Mouse (Mus musculus) lung, postnatal 0 days (tissue): ENCODE results near the gene Enah. TPM values are rescaled to one million over a fixed set of nuclear protein-coding genes. Genes with fewer than 3 reads are reported as not detected.

Experiments used
- ATAC-seq: fragments of 200-750 bp; cut with Nextera tagmentation; 2 replicates; pipeline ENCODE4 v1.8.0; 2017; ENCODE audit warnings: moderate library complexity
- DNase-seq: peaks from one replicate; pipeline ENCODE4 v3.0.0-alpha.2; 2016; ENCODE audit warnings: low spot score
- H3K27ac ChIP-seq: fragments of 300-500 bp; sonication (generic); 2 replicates; pipeline ENCODE4 v1.5.1; 2014; ENCODE audit warnings: antibody characterized with exemption, mild to moderate bottlenecking, low read length, mixed read lengths
- H3K27me3 ChIP-seq: fragments of 300-500 bp; sonication (generic); replicated peaks from 2 replicates; pipeline ENCODE4 v1.6.1; 2014; ENCODE audit warnings: low read length, mixed read lengths; ENCODE audit not compliant: insufficient read depth
- H3K36me3 ChIP-seq: fragments of 300-500 bp; sonication (generic); 2 replicates; pipeline ENCODE4 v1.6.1; 2014; ENCODE audit warnings: low read length, mixed read lengths; ENCODE audit not compliant: insufficient read depth
- H3K4me1 ChIP-seq: fragments of 300-500 bp; sonication (generic); 2 replicates; pipeline ENCODE4 v1.6.1; 2014; ENCODE audit warnings: antibody characterized with exemption, low read depth, low read length, mixed read lengths; ENCODE audit not compliant: insufficient read depth
- H3K4me2 ChIP-seq: fragments of 300-500 bp; sonication (generic); replicated peaks from 2 replicates; pipeline ENCODE4 v1.6.1; 2014; ENCODE audit warnings: low read depth, mild to moderate bottlenecking, low read length, moderate library complexity, mixed read lengths
- H3K4me3 ChIP-seq: fragments of 300-500 bp; sonication (generic); 2 replicates; pipeline ENCODE4 v1.5.1; 2014; ENCODE audit warnings: low read depth, low read length
- H3K9ac ChIP-seq: fragments of 300-500 bp; sonication (generic); replicated peaks from 2 replicates; pipeline ENCODE4 v1.6.1; 2014; ENCODE audit warnings: low read depth, mild to moderate bottlenecking
- H3K9me3 ChIP-seq: fragments of 300-500 bp; sonication (generic); 2 replicates; pipeline ENCODE4 v1.6.1; 2016; ENCODE audit warnings: low read length, mixed read lengths
- CTCF ChIP-seq: IDR thresholded peaks from 2 replicates; pipeline ENCODE4 v1.5.1; 2016; ENCODE audit warnings: antibody characterized with exemption, mild to moderate bottlenecking
- EP300 ChIP-seq: IDR thresholded peaks from 2 replicates; pipeline ENCODE4 v1.6.1; 2016; ENCODE audit warnings: antibody characterized with exemption, mild to moderate bottlenecking, control low read depth
- WGBS: fragments of 180-500 bp; shearing (Covaris S2); extraction: QIAGEN DNeasy Blood & Tissue Kit; methylation state at CpG from one replicate; pipeline ENCODE4 v1.1.7; 2014; 5-methylcytosine and 5-hydroxymethylcytosine counted together
- polyA plus RNA-seq: library from polyadenylated mRNA; unstranded; fragments of >200 nt; fragmentation: Nextera tagmentation; extraction: Ambion mirVana; gene quantifications from 2 replicates; pipeline ENCODE4 v1.2.1, GENCODE M21; 2015

The Enah gene
- polyA plus RNA-seq, 1 experiment from 2014 or later: 8.9 TPM

DNA sequence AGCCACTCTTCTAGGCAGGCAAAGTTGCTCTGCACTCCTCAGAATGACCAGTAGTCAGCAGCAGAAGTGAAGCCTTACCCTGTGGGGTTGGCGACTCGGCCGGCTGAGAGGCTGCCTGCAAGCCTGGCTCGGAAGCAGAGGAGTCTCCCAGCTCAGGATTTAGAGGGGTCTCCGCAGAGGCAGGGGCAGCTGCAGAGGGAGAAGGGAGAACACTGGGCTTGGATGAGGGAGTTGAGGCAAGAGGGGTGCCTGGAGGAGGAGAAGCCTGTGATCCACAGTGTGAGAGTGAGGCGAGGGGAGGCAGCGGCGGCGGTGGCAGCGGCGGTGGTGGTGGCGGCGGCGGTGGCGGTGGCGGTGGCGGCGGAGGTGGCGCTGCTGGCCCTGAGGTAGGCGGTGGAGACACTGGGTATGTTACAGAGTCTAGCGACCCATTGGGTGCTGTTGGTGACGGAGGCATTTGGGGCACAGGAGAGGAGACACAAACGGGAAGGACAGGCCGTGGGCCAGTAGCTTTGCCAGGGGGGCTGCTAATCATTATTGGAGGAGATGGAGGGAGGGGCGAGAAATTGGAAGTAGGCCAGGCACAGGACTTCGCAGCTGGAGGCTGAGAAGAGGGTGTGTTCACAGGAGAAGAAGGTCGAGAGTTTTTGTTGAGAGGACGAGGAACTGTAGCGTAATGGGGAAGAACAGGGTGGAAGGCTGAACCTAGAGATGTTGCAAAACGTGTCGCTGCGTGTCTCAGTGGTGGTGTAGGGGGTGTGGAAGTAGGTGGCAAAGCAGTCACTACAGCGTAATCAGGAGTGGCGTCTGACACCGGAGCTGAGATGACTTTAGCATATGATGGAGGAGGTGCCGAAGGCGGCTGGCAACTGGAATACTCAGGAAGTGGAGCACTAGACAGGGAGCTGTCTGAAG, 98.0 kb downstream of the Enah start:
- H3K4me3 ChIP-seq: no peak overlapping the region
- ATAC-seq (peak; percentile 53), DNase-seq (peak; percentile 21)
- no peak overlapping the region for H3K9ac ChIP-seq
- H3K27ac ChIP-seq: no peak overlapping the region
- WGBS: 65% methylated on average over 29 of the region's 37 CpGs
- H3K27me3 ChIP-seq: no peaks in the 10 kb centered on the region
- no peaks in the 10 kb centered on the region for H3K9me3 ChIP-seq
- TF ChIP-seq EP300 (no peak), CTCF (peak; percentile 53)
- no peaks in the 10 kb centered on the region for H3K36me3 ChIP-seq
- H3K4me1 ChIP-seq: no peaks in the 10 kb centered on the region
- H3K4me2 ChIP-seq: no peak overlapping the region

DNA sequence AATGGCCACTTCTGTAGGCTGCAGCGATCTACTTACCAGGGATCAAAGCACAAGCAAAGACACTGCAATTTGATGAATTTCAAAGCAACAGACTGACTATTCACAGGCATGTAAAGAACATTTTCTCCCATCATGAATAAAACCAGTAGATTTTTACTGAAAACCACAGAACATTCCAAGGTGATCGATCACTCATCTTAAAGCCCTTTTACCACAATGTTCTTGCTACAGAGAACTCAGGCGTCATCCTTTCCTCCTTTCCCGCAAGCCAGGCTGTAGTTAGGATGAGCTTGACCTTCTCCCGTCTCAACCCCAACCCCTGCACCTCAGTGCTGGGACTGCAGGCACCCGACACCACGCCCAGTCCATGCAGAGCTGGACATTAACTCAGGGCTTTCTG, 107.9 kb downstream of the Enah start:
- no peak for ATAC-seq
- no peak overlapping the region for H3K4me3 ChIP-seq
- WGBS: 96% methylated on average over 7 of the region's 7 CpGs

DNA sequence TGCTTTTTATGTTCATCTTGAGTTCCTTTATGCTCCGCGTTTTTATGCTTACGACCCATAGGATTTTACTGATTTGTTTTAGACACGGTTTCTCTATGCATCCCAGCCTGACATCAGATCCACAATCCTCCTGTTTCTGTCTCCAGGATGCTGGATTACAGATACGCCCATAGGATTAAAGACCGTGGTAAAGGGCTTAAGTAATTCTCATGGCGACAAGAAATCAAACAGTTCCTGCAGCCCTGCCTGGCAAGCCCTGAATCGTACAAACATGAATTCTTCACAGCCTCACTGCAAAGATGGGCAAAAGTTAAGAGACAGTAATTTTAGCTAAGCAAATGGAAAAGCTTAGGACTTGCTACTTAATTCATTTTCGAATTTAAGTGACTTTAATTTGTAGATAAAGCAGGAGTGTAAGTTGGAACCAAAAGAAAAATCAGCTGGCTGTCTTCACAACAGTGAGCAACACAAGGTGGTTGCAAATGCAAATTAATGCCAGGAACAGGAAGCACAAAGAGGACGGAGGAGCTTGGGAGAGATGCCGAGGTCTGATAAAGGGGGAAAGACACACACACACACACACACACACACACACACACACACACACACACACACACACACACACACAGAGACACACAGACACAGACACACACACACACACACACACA, 118.0 kb downstream of the Enah start:
- Histone ChIP-seq H3K4me3 (no peak overlapping the region), H3K27me3 (no peaks in the 10 kb centered on the region), H3K9me3 (no peaks in the 10 kb centered on the region), H3K9ac (no peak overlapping the region), H3K4me2 (no peak overlapping the region), H3K4me1 (no peaks in the 10 kb centered on the region), H3K27ac (no peak overlapping the region), H3K36me3 (no peaks in the 10 kb centered on the region)
- TF ChIP-seq CTCF (no peak), EP300 (no peak)
- no peak for ATAC-seq
- 77% methylated on average over 11 of the region's 11 CpGs for WGBS
- DNase-seq: no peak

More for the DNA sequence above, 107.9 kb downstream of the Enah start:
- Histone ChIP-seq H3K9me3 (no peaks in the 10 kb centered on the region), H3K36me3 (no peaks in the 10 kb centered on the region), H3K27ac (no peak overlapping the region), H3K9ac (no peak overlapping the region), H3K4me2 (no peak overlapping the region), H3K4me1 (no peaks in the 10 kb centered on the region), H3K27me3 (no peaks in the 10 kb centered on the region)
- DNase-seq: no peak
- TF ChIP-seq EP300 (no peak), CTCF (no peak)

DNA sequence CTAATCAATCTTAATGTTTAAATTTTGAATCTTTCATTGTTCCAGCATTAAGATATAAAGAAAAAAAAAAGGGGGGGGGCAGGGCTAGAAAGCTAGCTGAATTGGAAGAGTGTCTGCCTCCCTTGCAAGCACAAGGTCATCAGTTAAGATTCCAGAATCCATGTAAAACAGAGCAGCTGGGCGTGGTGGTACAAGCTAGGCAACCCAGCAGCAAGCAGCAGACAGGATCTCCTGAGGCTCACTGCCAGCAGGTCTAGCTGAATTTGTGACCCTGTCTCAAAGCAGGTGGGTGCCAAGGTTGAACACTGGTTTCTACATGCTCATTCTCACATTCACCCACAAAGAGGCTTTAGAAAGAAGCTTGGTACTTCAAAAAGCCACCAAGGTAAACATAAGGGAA, 118.9 kb downstream of the Enah start:
- no peaks in the 10 kb centered on the region for H3K36me3 ChIP-seq

DNA sequence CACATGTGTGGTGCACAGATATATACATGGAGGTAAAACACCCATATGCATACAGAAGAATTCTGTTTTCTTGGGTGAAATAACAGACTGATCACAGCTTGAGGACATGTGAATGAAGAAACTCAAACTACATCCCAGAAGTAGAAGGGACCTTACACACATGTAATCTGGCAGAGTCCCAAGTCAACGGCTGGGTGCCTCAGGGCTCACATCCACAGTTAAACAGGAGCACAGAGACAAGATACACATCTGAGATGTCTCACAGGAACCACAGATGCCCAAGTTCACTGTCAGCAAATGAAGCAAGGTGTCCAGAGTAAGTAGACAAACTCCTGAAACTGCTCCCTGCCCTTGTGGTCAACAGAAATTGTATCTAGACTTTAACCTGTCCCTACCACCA, 120.8 kb downstream of the Enah start:
- Histone ChIP-seq H3K4me3 (no peak overlapping the region), H3K4me1 (no peaks in the 10 kb centered on the region), H3K36me3 (no peaks in the 10 kb centered on the region), H3K9me3 (no peaks in the 10 kb centered on the region), H3K27me3 (no peaks in the 10 kb centered on the region), H3K4me2 (no peak overlapping the region), H3K27ac (no peak overlapping the region), H3K9ac (no peak overlapping the region)
- 62% methylated on average over 1 of the region's 1 CpGs for WGBS
- ATAC-seq (no peak), DNase-seq (no peak)
- TF ChIP-seq CTCF: no peak
- no peak for TF ChIP-seq EP300

More for the DNA sequence above, 118.9 kb downstream of the Enah start:
- no peaks in the 10 kb centered on the region for H3K4me1 ChIP-seq
- no peak overlapping the region for H3K27ac ChIP-seq
- ATAC-seq (no peak), DNase-seq (no peak)
- TF ChIP-seq CTCF (no peak), EP300 (no peak)
- no peaks in the 10 kb centered on the region for H3K9me3 ChIP-seq
- 89% methylated on average over 1 of the region's 1 CpGs for WGBS
- H3K4me3 ChIP-seq: no peak overlapping the region
- no peak overlapping the region for H3K4me2 ChIP-seq
- H3K9ac ChIP-seq: no peak overlapping the region
- H3K27me3 ChIP-seq: no peaks in the 10 kb centered on the region

DNA sequence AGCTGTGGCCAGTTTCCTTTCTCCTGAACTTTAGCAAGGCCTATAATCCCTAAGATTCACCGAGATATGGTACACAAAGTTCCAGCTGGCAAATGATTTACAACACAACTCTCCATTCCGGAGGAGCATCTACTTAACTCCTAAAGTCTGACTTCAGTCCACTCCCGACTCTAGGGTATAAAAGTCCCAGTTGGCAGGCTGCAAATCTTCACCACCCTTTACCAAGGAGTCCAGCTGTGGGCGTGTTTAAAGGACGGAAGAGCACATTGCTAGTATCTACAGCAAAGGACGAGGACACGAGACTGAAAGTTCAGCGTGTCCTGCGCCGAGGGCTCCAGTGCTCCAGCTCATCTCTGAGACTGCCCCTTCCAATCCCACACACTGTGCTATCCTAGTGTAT, 122.8 kb downstream of the Enah start:
- H3K9me3 ChIP-seq: no peaks in the 10 kb centered on the region
- no peaks in the 10 kb centered on the region for H3K27me3 ChIP-seq
- TF ChIP-seq CTCF (no peak), EP300 (no peak)
- H3K4me1 ChIP-seq: no peaks in the 10 kb centered on the region
- no peak for ATAC-seq
- 64% methylated on average over 10 of the region's 10 CpGs for WGBS
- no peak overlapping the region for H3K4me3 ChIP-seq
- H3K4me2 ChIP-seq: no peak overlapping the region
- H3K9ac ChIP-seq: no peak overlapping the region
- H3K36me3 ChIP-seq: no peaks in the 10 kb centered on the region
- no peak overlapping the region for H3K27ac ChIP-seq
- DNase-seq: no peak
